Mouse (Mus musculus) frontal cortex, postnatal 25 days (tissue): ENCODE measurements around the gene Cs.

Experiments
- DNase-seq, 2 experiments: peaks; one replicate each; pipeline ENCODE4 v3.0.0; 2022; ENCODE audit warnings: low spot score in 2 of 2

Cs gene

DNA sequence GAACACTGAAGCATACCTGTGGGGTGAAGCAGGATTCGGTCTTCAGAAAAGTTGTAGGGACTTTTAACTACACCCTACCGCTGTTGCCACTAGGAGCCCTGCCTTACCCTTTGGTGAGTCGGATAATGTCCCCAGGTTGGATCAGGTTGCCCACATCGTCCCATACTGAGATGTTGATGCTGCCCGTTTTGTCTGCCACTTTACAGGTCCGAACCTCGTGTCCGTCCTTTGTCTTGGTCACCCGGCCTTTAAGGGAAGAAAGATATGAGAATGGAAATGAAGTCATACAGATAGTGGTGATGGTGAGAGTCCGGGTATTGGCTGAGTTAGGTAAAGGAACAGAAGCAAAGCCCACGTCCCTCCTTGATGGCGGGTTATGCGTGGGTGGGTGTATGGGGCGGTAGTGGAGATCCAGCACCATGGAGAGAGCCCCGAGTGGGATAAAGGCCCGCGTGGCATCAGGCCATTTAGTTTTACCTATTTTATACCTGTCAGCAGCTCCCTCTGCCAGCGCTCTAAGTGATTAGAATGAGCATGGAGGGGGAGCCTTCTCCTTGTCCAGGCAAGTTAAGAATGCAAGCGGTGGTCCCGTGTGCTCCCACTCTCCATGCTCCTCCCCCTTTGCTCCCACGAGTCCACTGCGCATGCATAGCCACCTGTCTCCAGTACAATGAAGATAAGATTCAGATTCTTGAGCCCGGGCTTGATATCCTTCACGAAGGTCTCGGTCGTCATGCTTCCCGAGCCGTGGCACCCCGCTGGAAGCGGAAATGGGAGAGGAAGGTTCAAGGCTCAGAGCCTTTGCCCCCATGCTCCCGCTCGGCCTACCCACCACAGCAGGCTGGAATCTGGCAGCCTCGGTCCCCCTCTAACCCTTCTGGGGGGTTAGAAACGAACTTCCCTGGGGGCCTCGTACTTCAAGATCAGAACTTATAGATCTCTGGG is 71.3 kb downstream of the Cs start:
- peak in 1 of 2 experiments; percentile 35 for DNase-seq

DNA sequence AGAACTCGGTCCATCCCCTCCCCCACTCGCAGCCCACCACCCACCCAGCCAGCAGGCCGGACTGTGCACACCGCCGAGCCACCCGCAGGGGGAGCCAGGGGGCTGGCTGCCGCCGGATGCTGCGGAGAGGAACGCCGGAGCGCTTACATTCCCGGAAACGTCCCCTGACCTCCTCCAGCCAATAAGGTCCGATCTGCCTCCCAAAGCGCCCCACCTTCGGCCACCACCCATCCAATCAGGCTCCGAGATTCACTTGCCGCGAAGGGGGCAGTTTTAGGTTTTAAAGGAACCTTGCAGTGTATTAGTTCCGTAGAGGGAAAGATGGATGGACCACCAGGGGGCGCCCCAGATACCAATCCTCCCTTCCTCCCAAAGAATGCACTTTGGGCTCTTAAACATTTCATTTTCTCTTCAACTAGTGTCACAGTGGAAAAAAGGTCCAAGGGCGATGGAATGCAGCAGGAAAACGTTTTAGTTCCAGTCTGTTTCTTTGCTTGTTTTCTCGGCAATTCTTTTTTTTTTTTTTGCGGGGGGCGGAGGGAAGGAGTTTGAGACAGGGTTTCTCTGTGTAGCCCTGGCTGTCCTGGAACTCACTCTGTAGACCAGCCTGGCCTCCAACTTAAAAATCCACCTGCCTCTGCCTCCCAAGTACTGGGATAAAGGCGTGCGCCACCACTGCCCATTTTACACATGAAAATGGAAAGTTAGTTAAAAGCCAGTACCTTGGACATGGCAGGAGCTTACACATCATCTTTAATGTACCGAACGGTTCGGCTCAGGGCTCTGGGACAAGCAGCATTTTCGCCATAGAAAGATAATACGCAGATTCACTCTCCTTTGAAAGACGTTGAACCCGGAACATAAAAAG is 72.4 kb downstream of the Cs start:
- peak; percentile 97 to 99 for DNase-seq

DNA sequence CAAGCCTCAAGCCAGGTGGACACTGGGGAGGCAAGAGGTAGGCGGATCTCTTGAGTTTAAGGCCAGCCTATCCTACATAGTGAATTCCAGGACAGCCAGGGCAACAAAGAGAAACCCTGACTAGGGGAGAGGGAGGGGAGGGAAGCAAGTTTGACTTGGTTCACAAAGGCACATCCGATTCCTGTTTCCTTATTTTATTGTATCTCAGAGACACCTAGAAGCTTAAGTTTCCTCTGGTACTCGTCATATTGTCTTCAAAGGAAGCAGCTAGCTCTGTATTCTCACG is 73.0 kb downstream of the Cs start:
- DNase-seq: no peak

DNA sequence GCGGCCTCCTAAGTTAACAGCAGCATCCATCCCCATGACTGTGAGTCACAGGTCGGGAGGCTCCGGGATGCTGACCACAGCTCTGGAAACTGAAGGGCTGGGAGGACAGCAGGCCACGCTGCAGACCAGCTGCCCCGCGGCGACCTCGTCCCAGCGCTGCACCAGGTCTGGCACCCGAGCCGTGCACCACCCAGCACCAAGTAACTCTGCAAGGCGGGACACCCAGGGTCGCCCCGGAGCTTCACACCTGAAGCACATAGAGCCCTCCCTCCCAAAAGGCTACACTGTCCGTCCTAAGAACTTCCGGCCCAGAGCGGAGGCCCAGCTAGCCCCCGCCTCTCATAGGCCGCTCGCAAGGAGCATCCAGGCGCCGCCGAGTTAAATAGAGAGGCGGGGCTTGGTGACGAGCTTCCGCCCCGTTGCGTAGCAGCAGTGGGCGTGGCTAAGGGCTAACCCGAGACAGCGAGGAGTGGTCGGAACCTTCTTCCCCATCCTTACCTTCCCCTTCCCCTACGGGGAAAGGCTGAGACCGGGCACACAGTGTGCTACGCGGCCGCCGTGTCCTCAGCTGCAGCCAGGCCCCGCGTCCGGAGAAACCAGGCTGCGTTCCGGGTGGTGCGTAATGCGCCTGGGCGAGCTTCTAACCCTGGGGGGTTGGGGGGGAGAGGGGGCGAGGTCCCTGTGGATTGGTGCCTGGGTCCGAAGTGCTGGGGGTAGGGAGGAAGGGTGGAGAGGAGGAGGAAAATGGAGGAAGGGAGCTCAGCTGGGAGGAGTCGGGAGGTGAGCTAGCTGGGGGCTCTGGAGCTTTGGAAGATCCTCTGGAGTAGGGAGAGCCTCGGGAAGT is 73.9 kb downstream of the Cs start, which contains the start of the genes Nabp2 and Rnf41:
Gene Nabp2, minus strand, starts transcription at position 282 of the 844 bp plus-strand sequence.
Gene Rnf41, plus strand, starts transcription at position 447 of the 844 bp plus-strand sequence.
- peak; percentile 83 to 92 for DNase-seq

DNA sequence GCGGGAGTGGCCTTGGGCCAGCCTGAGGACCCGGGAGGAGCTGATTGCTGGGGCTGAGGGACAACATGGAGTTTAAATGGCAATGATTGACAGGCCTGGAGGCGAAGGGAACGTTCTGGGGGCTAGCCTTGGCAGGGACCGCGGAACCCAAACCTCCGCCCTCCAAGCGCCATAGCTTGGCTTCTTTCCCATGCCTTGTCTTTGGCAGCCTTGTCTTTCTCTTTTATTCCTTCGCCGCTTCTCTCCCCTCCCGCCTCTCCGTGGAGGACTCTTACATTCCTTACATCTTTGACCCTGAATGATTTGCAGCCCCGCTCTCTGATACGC is 74.5 kb downstream of the Cs start:
- no peak for DNase-seq
